Mouse (Mus musculus) WW6 (cell line): ENCODE measurements around the gene Acot8.

ENCODE experiments used
- DNase-seq: peaks from one replicate; pipeline ENCODE4 v3.0.0-alpha.2; 2013; ENCODE audit warnings: low read depth, low spot score

Acot8 gene

DNA sequence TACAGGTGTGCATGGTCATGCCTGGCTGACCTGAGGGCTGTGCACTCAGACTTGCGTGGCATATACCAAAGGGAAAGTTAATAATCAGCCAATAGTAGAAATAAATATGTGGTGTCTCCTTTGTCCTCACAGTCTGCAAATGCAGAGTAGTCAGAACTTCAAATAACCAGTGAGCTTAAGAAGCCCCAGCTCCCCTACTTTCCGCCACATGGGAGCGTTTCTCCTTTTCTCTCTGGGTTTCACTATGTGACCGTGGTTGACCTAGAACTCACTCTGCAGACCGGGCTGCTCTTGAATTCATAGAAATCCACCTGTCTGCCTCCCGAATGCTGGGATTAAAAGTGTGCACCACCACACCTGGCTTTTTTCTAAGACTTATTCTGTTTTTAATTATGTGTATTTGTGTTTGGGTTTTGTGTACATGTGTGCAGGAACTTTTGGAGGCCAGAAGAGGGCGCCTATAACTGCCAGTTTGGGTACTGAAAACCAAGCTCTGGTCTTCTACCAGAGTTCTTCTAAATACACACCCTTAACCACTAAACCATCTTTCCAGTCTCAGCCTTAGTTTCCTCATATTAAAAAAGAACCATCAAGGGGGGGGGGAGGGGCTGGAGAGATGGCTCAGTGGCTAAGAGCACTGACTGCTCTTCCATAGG, 20.6 kb downstream of the Acot8 start:
- no peak for DNase-seq

DNA sequence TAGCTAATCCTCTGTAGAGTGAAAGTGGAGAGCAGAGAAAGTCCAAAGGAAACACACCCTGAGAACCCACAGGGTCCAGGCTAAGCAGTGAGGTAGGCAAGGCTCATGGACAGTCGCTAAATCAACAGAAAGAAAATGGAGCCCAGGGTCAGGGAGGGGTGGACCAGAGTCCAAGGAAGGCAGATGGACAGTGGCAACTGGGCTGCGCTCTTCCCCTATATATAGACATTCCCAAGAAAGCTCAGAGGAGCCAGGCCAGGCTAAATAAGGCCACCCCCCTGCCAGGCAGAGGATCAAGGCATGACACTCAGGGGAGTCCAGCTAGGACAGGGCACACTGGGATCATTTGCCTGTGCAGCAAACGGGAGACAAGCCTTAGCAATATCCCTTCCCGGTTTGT, 22.8 kb downstream of the Acot8 start:
- DNase-seq: no peak

DNA sequence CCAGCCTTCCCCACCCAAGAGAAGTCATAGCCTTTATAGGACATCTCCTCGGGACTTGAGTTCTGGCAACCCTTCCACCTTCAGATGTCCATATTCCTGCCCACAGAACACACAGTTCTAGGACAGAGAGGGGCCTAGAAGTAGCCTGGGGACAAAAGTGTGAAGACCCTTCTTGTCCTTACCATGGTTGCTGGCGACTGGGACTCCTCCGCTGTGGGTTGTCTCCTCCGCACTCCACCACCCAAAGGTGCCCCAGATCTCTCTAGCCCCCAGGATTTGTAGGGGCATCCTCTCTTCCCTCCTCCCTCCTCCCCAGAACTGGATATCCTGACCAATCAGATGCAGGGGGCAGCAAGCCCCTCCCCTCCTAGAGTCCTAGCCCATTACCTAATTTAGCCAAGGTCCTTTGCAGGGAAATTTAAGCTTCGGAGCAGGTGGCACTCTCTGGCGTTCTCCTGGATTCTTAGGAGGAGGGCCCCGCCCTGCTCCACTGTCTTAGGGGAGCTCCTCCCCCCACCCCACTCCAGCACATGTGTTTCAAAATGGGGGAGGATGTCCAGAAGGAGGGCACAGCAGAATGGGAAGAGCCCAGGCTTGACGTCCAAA, 25.1 kb downstream of the Acot8 start, which contains the start of gene Tnnc2:
Gene Tnnc2, minus strand, starts transcription at position 487 of the 606 bp plus-strand sequence.
- no peak for DNase-seq

DNA sequence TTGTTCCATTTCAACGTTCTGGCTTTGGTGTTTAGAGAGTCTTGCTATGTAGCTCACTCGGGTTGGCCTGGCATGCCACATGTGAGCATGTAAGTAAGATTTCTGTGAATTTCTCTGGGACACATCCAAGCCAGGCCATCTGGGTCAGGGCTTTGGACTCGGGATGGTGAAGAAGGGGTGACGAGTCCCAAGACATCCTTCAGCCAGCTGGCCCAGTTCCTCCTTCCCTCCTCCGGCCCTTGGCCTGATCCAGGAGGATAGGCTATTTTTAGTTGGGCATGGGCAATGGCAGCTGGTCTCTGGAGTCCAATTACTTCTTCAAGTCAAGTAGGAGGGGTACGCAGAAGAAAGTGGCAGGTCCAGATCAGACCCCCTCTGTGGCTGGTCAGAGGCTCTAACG, 25.9 kb downstream of the Acot8 start:
- DNase-seq: no peak

DNA sequence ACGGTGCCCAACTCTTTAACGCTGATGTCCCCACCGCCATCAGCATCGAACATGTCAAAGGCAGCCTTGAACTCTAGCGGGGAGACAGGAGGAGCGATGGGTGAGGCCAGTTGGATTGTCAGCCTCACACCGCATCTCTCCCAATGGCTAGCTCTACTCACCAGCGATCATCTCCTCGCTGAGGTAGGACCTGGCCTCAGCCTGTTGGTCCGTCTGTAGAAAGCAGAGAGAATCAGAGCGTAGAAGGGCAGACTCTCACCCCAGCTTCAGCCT, 26.7 kb downstream of the Acot8 start:
- no peak for DNase-seq

- no peak for DNase-seq
Observed at GRCm38 (mm10) chr2:164777246-164778014, 27.3 kb downstream of the Acot8 start.

DNA sequence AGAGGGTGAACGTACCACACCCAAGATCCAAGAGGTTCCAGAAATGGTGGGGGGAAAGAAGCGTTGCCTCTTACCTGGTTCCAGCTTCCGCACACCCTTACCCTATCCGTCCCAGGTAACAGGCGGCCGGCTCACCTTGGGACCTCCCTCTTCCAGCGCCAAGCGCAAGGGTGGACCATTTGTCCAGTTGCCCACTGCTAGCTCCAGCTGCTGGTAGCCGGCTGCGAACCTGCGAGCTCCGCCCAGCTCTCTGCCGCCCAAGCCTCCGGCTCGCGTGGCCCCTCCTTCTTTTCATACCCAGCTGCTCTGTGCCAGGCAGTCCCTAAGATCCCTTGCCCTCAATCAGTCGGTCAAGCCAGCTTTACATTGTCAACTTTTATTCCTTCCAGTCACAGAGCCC, 27.9 kb downstream of the Acot8 start:
- DNase-seq: no peak

GRCm38 (mm10) chr2:164776130-164776529, 28.6 kb downstream of the Acot8 start:
- DNase-seq: no peak

DNA sequence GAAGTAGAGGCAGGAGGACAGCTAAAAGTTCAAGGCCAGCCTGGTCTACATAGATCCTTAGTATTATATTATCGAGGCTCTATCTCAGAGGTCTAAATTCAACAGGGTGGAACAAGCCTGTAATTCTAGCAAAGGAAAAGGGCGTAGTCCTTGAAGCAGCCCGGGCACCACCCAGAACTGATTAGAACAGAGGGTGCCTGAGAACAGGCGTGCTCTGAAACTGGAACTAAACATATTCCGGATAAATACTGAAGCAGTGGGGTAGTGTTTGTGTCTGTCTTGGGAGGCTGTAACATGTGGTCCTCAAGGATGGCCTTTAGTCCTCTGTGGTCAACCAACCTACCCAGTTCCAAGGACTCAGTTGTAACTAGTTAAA, 30.7 kb downstream of the Acot8 start:
- DNase-seq: no peak

- no peak for DNase-seq
Observed at GRCm38 (mm10) chr2:164773229-164773988, 31.3 kb downstream of the Acot8 start.

GRCm38 (mm10) chr2:164771123-164771522, 33.6 kb downstream of the Acot8 start:
- no peak for DNase-seq

GRCm38 (mm10) chr2:164770279-164770678, 34.4 kb downstream of the Acot8 start:
- DNase-seq: no peak

GRCm38 (mm10) chr2:164769258-164770037, 35.2 kb downstream of the Acot8 start, which contains the start of gene Ube2c:
Ube2c (plus strand) TSS chr2:164769898.
- DNase-seq: peak; percentile 95

DNA sequence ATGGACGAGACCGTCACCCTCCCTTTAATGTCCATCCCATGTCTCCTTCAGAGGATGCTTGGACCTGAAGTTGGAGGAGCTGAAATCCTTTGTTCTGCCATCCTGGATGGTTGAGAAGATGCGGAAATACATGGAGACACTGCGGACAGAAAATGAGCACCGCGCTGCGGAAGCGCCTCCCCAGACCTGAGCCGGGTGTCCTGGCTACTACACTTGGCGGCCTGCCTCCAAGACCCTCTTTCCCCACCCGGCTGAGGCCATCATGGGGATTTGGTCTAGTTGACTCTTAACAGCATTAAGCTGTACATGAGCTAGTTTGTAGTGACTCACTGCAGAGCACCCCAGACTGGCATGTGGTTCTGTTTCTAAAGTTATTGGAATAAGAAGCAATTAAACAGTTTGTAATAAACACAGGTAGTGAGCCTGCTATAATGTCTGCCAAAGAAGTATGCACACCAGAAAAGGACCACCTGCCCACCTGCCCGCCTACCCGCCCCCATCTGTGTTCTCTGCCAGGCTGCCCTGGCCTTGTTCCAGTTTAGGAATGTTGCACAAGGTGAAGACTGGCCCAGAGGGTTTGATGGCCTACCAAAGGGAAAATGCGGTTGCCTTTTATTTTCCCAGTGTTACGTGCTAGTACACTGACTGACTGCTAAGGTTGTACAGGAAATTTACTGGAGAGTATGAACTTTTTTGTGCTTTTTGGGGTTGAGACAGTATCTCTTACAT, 36.7 kb downstream of the Acot8 start:
- no peak for DNase-seq

DNA sequence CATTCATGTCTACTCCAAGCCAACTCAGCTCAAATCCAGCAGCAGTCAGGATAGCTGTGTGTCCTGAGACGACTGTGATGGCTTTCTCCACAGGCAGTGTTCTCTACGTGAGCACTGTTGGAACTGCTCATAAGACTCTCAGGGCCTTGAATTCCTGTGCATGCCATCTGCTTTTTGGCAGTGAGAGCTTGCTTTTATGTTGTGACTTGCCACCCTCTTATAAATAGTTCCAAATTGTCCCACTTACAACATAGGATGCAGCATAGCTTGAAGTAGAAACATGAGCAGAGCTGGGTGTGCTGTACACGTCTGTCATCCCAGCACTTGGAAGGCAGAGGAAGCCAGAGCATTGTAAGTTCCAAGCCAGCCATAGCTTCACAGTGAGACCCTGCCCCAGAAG, 38.8 kb downstream of the Acot8 start:
- no peak for DNase-seq

GRCm38 (mm10) chr2:164762593-164762992, 42.1 kb downstream of the Acot8 start:
- no peak for DNase-seq

- DNase-seq: no peak
Observed at GRCm38 (mm10) chr2:164761971-164762370, 42.7 kb downstream of the Acot8 start.

GRCm38 (mm10) chr2:164761502-164761901, 43.2 kb downstream of the Acot8 start:
- DNase-seq: no peak

DNA sequence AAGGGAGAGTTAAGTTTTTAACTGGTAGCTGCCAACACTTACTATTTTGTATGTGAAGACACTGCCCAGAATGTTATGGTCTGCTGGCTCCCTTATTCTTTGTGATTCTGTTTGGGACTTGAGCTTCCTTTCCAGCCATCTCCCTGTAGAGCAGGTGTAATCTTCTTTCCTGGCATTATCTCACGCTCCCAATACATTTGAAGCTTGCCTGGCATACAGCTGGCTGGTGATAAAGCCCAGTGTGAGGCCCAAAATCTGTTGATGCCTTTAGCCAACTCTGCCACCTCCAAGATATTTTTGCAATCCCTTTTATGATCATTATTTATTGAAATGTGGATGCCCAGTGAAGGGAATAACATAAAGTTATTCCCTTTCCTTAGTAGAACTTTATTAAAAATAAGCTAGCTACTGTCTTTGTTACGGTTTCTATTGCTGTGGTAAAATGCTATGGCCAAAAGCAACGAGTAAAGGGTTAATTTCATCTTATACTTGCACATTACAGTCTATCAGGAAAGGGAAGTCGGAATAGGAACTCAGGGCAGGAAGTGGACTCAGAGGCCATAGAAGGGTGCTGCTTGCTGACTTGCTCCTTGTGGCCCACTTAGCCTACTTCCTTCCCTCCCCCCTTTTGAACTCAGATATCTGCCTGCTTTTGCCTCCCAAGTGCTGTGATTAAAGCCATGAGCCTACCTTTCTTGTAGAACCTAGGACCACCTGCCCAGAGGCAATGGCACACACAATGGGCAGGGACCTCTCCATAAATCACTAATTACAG, 44.4 kb downstream of the Acot8 start:
- DNase-seq: no peak

DNA sequence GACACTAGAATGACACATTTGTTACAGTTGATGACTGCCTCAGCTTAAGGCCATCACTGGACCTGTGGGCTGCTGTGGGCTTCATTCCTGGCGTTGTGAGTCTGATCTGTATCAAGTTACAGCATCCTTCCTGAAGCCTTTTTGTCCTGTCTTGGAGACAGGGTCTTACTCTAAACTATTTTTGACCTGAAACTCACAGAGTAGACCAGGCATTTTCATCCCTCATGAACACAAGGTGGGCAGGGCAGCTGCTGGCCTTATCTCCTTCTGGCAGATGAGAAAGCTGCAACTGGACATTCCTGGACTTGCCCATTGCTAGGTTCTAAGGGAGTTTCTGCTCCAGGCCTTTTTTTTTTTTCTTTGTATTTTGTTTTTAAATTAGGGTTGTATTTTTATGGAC, 46.0 kb downstream of the Acot8 start:
- DNase-seq: no peak
